Mouse (Mus musculus) monocyte, adult 59 days (primary cell): ENCODE results near the gene Scgb2b11. TPM values are rescaled to one million over a fixed set of nuclear protein-coding genes. Genes with fewer than 3 reads are reported as not detected.

Experiments used
- total RNA-seq, 2 experiments: library from RNA; stranded (reverse); gene quantifications; one replicate each; pipeline ENCODE4 v1.2.4; 2023

The Scgb2b11 gene
- total RNA-seq = not detected

DNA sequence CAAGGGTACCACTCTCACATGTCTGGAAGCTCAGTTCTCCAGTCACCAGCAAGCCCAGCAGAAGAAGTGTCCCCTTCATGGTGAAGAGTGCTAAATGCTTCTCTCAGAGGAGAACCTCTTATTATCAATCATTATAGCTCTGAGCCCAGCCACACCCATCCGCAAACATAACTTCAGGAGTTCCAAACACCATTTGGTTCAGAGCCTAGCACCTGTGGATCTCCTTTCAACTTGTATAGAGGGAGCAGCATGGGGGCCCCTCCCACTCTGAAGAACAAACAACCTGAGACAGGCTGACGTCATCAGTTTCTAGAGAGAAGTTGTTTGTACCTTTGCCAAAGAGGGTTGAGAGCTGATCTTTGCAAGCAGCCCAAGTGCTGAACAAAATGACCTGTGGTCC is at the start of gene Scgb2b11:
Gene Scgb2b11, minus strand, starts transcription at position 101 of the 400 bp plus-strand sequence.

DNA sequence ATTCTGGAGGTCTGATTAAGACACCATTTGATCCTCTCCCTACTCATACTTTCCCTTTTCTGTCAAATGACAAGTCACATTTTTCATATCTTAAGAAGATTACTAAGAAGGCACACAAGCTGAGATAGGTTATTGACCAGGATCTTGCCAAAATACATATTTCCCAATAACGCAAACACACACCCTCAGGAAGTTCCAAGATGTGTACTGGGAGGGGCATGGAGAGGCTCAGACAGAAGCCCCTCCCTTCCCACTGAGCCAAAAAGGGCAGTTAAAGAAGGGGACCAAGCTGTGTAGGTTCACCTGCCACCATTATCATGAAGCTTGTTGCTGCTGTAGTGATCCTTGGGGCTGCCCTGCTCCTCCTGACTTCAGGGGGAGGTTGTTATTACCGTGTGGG is 11.6 kb upstream of the Scgb2b11 start, which contains the start of gene Scgb1b11:
Gene Scgb1b11, plus strand, starts transcription at position 301 of the 400 bp plus-strand sequence.

Other genes with a start within 250 kb of the Scgb2b11 start
- gene Scgb1b10, start 110.3 kb downstream of the Scgb2b11 start, total RNA-seq = not detected
- gene Scgb1b11, start 11.7 kb upstream of the Scgb2b11 start, total RNA-seq = not detected
- not detected for gene Scgb2b12, start 116.1 kb upstream of the Scgb2b11 start, total RNA-seq
- gene Scgb1b12, start 123.0 kb upstream of the Scgb2b11 start, total RNA-seq = not detected
- gene Scgb1b29, start 230.4 kb upstream of the Scgb2b11 start, total RNA-seq = not detected